Mouse (Mus musculus): ENCODE measurements at regions not wholly inside any gene's neighbourhood (a gene's known extent, or its start where the extent isn't known, plus 50 kb on each side); places are given as distances from the start of the nearest gene placed in this dataset.

DNA sequence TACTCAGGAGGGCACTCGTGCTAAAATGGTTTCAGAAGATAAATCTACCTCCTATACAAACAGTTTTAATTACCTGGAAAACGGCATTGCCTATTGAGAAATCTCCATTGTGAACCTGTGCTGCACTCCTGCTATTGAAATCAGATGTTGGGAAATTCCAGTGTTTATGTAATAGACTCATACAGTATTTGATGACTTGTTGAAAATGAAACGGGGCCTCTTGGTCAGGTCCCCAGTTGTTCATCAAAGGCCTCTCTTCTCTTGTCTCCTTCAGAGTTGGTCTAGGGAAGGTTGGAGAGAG lies 246.8 kb upstream of the Meis1 start:
- TF ChIP-seq ZNF384 (IDR thresholded peaks at IDR 0.05; ENCODE audit: low read depth, low read length) = no peak
- TF ChIP-seq ZC3H11A (IDR thresholded peaks at IDR 0.05; ENCODE audit: borderline replicate concordance, low read depth, low read length) = no peak
- no peak for TF ChIP-seq CHD2 (IDR thresholded peaks at IDR 0.05; ENCODE audit: low read depth, low read length)
- no peak for TF ChIP-seq HCFC1 (IDR thresholded peaks at IDR 0.05; ENCODE audit: borderline replicate concordance, insufficient read depth, low read length)
- no peak for TF ChIP-seq MAFK (IDR thresholded peaks at IDR 0.05; ENCODE audit: insufficient read depth, low read depth, low read length)

All from ES-E14 (cell line).